Mouse (Mus musculus) lung, postnatal 0 days (tissue): ENCODE results near the gene Pard3. TPM values are rescaled to one million over a fixed set of nuclear protein-coding genes. Genes with fewer than 3 reads are reported as not detected.

ENCODE experiments used
- ATAC-seq: fragments of 200-750 bp; cut with Nextera tagmentation; 2 replicates; pipeline ENCODE4 v1.8.0; 2017; ENCODE audit warnings: moderate library complexity
- DNase-seq: peaks from one replicate; pipeline ENCODE4 v3.0.0-alpha.2; 2016; ENCODE audit warnings: low spot score
- H3K27ac ChIP-seq: fragments of 300-500 bp; sonication (generic); 2 replicates; pipeline ENCODE4 v1.5.1; 2014; ENCODE audit warnings: antibody characterized with exemption, mild to moderate bottlenecking, low read length, mixed read lengths
- H3K27me3 ChIP-seq: fragments of 300-500 bp; sonication (generic); replicated peaks from 2 replicates; pipeline ENCODE4 v1.6.1; 2014; ENCODE audit warnings: low read length, mixed read lengths; ENCODE audit not compliant: insufficient read depth
- H3K36me3 ChIP-seq: fragments of 300-500 bp; sonication (generic); 2 replicates; pipeline ENCODE4 v1.6.1; 2014; ENCODE audit warnings: low read length, mixed read lengths; ENCODE audit not compliant: insufficient read depth
- H3K4me1 ChIP-seq: fragments of 300-500 bp; sonication (generic); 2 replicates; pipeline ENCODE4 v1.6.1; 2014; ENCODE audit warnings: antibody characterized with exemption, low read depth, low read length, mixed read lengths; ENCODE audit not compliant: insufficient read depth
- H3K4me2 ChIP-seq: fragments of 300-500 bp; sonication (generic); replicated peaks from 2 replicates; pipeline ENCODE4 v1.6.1; 2014; ENCODE audit warnings: low read depth, mild to moderate bottlenecking, low read length, moderate library complexity, mixed read lengths
- H3K4me3 ChIP-seq: fragments of 300-500 bp; sonication (generic); 2 replicates; pipeline ENCODE4 v1.5.1; 2014; ENCODE audit warnings: low read depth, low read length
- H3K9ac ChIP-seq: fragments of 300-500 bp; sonication (generic); replicated peaks from 2 replicates; pipeline ENCODE4 v1.6.1; 2014; ENCODE audit warnings: low read depth, mild to moderate bottlenecking
- H3K9me3 ChIP-seq: fragments of 300-500 bp; sonication (generic); 2 replicates; pipeline ENCODE4 v1.6.1; 2016; ENCODE audit warnings: low read length, mixed read lengths
- CTCF ChIP-seq: IDR thresholded peaks from 2 replicates; pipeline ENCODE4 v1.5.1; 2016; ENCODE audit warnings: antibody characterized with exemption, mild to moderate bottlenecking
- EP300 ChIP-seq: IDR thresholded peaks from 2 replicates; pipeline ENCODE4 v1.6.1; 2016; ENCODE audit warnings: antibody characterized with exemption, mild to moderate bottlenecking, control low read depth
- WGBS: fragments of 180-500 bp; shearing (Covaris S2); extraction: QIAGEN DNeasy Blood & Tissue Kit; methylation state at CpG from one replicate; pipeline ENCODE4 v1.1.7; 2014; 5-methylcytosine and 5-hydroxymethylcytosine counted together
- polyA plus RNA-seq: library from polyadenylated mRNA; unstranded; fragments of >200 nt; fragmentation: Nextera tagmentation; extraction: Ambion mirVana; gene quantifications from 2 replicates; pipeline ENCODE4 v1.2.1, GENCODE M21; 2015

Gene Pard3
- polyA plus RNA-seq, 1 experiment from 2014 or later: 13.2 TPM

DNA sequence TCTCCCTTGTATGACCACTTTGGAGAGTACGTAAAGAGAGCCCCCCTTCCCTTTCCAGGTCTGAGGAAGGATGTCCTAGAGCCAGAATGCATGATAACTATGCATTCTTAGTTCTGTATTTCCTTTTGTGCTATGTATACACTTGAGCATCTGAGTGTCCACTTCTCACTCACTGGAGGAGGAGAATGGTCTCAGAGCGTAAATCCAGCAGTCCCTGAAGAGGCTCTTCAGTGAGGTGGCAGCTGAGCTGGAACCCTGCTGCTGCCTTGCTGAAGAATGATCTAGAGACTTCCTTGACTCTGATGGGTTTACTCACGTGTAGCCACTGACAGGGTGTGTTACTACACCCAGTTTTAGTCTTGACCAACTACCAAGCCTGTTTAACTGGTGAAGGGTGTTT, 107.2 kb downstream of the Pard3 start:
- DNase-seq: peak; percentile 80
- 59% methylated on average over 3 of the region's 3 CpGs for WGBS
- H3K9me3 ChIP-seq: no peaks in the 10 kb centered on the region
- peak; percentile 92 for ATAC-seq
- H3K27me3 ChIP-seq: no peaks in the 10 kb centered on the region
- TF ChIP-seq EP300: peak; percentile 57; the same call in 1 of the 2 replicates
- TF ChIP-seq CTCF: no peak
- H3K4me3 ChIP-seq: no peak overlapping the region
- 0 out of 2 replicates have a peak, but pooled peaks cover 7% of the 10 kb centered on the region for H3K4me1 ChIP-seq
- no peaks in the 10 kb centered on the region for H3K36me3 ChIP-seq
- H3K9ac ChIP-seq: no peak overlapping the region
- no peak overlapping the region for H3K27ac ChIP-seq
- no peak overlapping the region for H3K4me2 ChIP-seq

DNA sequence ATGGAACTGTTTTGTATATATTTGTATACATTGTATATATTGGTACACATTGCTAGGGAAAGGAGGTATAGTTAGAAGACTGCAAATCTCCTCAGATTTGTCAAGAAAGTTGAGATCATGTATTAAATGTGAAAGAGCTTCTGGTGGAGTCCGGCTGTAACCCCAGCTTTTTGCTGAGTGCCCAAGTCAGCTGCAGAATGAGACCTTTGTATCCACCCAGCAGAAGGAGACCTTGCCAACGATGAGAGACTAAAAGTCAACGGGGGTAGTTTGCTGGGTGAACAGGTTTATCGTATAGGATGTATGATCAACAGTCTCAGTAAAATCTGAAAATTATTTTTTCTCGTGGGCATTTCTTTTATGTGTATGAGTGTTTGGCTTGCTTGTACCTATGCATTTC, 109.8 kb downstream of the Pard3 start:
- 80% methylated on average over 5 of the region's 5 CpGs for WGBS
- H3K27ac ChIP-seq: no peak overlapping the region
- H3K27me3 ChIP-seq: no peaks in the 10 kb centered on the region
- no peaks in the 10 kb centered on the region for H3K9me3 ChIP-seq
- no peak overlapping the region for H3K4me3 ChIP-seq
- H3K4me2 ChIP-seq: no peak overlapping the region
- no peak for TF ChIP-seq EP300
- ATAC-seq (no peak), DNase-seq (no peak)
- no peaks in the 10 kb centered on the region for H3K36me3 ChIP-seq
- no peak overlapping the region for H3K9ac ChIP-seq
- 0 out of 2 replicates have a peak, but pooled peaks cover 7% of the 10 kb centered on the region for H3K4me1 ChIP-seq

DNA sequence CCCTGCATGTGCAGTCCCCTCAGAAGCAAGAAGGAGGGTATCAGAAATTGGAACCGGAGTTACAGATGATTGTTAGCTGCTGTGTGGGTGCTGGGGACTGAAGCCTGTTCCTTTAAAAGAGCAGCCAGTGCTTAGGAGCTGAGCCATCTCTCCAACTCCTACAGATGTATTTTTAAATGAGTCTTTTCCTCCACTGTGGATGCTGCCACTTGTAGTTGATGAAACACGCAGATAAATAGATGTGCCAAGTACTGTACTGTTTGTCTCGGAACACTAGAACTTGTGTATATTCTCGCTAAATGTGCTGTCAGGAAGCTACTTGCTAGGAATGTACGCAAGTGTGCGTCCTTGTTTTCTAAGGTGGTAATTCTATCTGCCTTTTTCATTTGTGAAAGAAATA, 110.7 kb downstream of the Pard3 start:
- H3K27me3 ChIP-seq: no peaks in the 10 kb centered on the region
- DNase-seq (no peak), ATAC-seq (no peak)
- TF ChIP-seq EP300 (no peak), CTCF (no peak)
- H3K9me3 ChIP-seq: no peaks in the 10 kb centered on the region
- 0 out of 2 replicates have a peak, but pooled peaks cover 7% of the 10 kb centered on the region for H3K4me1 ChIP-seq
- H3K4me3 ChIP-seq: no peak overlapping the region
- WGBS: 80% methylated on average over 6 of the region's 6 CpGs
- no peak overlapping the region for H3K4me2 ChIP-seq
- no peak overlapping the region for H3K9ac ChIP-seq
- no peaks in the 10 kb centered on the region for H3K36me3 ChIP-seq
- no peak overlapping the region for H3K27ac ChIP-seq

DNA sequence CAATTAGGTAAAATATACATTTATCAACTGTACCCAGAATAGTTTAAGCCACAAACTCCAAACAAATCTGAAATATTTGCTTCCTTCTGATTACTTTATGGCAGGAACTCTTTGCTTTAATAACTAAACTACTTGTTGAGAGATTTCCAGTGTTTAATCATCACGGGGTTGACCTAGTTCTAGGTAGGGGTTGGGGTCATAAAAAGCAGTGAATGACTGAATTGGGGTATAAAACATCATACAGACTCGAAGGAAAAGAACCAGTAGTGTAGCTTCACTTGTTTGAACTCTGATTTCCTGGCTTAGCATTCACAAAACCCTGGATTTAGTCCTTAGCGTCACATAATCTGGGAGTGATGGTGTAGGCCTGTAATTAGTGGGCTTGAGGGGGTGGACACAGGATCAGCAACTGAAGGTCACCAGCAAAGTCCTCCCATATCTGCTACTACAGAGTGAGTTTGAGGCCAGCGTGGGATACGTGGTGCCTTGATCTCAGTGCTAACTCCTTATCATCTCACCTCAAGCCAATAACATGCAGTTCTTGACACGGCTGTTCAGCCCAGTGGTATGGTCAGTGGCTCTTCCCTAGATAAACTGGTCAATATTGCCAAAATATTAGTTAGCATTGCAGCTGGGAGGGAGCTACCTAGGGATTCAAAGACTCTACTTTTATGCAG, 111.6 kb downstream of the Pard3 start:
- DNase-seq (no peak), ATAC-seq (no peak)
- Histone ChIP-seq H3K4me3 (no peak overlapping the region), H3K4me1 (0 out of 2 replicates have a peak, but pooled peaks cover 7% of the 10 kb centered on the region), H3K27ac (no peak overlapping the region), H3K9me3 (no peaks in the 10 kb centered on the region), H3K36me3 (no peaks in the 10 kb centered on the region), H3K9ac (no peak overlapping the region), H3K4me2 (no peak overlapping the region), H3K27me3 (no peaks in the 10 kb centered on the region)
- WGBS: 66% methylated on average over 6 of the region's 6 CpGs
- no peak for TF ChIP-seq EP300
- no peak for TF ChIP-seq CTCF

DNA sequence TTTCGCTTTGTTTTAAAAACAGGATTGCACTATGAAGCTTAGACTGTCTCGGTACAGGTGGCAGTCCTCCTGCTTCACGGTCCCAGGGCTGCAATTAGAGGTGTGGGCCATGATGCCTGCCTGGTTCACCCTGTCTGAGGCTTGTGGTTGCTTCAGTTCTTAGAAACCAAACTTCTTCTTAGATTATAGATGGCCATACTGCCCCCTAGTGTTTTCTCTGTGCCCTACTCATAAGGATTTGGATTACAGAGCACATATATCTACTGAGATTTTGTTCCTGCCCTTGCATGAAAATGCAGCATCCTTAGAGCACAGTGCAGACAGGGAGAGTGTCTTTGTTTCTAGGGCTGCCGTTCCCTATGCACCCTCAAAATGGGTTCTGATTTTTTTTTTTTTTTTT, 114.9 kb downstream of the Pard3 start:
- Histone ChIP-seq H3K9ac (no peak overlapping the region), H3K27me3 (no peaks in the 10 kb centered on the region), H3K4me3 (no peak overlapping the region), H3K4me2 (no peak overlapping the region), H3K9me3 (no peaks in the 10 kb centered on the region), H3K27ac (no peak overlapping the region), H3K4me1 (peaks cover 3% of the 10 kb centered on the region; the same call in 1 of the 2 replicates), H3K36me3 (no peaks in the 10 kb centered on the region)
- peak; percentile 25; the same call in 1 of the 2 replicates for ATAC-seq
- DNase-seq: peak; percentile 87
- 41% methylated on average over 4 of the region's 4 CpGs for WGBS
- peak; percentile 82 for TF ChIP-seq CTCF
- TF ChIP-seq EP300: no peak

DNA sequence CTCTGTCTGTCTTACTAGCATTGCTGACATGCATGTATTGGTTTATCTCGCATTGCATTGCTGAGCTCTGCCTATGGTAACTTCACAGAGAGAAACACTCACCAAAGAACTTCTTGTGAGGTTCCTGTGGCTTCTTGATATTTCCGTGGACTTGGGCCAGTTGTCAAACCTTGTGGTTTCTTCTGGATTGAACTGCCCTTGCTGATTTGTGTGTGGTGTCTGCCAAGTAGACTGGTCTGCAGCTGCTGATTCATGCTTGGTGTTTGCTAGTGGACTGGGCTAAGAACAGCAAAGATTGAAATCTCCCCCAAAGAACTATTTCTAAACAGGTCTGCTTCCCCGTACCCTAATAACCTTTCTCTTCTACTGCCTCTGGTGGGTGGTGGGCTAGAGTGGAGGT, 117.6 kb downstream of the Pard3 start:
- Histone ChIP-seq H3K4me1 (peaks cover 8% of the 10 kb centered on the region; the same call in 1 of the 2 replicates), H3K4me3 (no peak overlapping the region), H3K9ac (no peak overlapping the region), H3K4me2 (no peak overlapping the region), H3K27ac (no peak overlapping the region), H3K9me3 (no peaks in the 10 kb centered on the region), H3K27me3 (no peaks in the 10 kb centered on the region), H3K36me3 (no peaks in the 10 kb centered on the region)
- DNase-seq: no peak
- ATAC-seq: no peak
- 78% methylated on average over 3 of the region's 3 CpGs for WGBS
- TF ChIP-seq EP300 (no peak), CTCF (no peak)
